Mouse (Mus musculus) mature B cell (primary cell): ENCODE results near the gene Bcl2l15.
"Not testable (repeated sequence)": the region's sequence is repeated elsewhere in the genome, so short reads cannot be mapped to it uniquely, and the experiment has no call there.

Experiments
- in situ Hi-C: fragments of 300-500 bp; cut with MboI; formaldehyde crosslinking; loops from 2 replicates; pipeline ENCODE4 v1.14.3; 2019

Bcl2l15 gene

DNA sequence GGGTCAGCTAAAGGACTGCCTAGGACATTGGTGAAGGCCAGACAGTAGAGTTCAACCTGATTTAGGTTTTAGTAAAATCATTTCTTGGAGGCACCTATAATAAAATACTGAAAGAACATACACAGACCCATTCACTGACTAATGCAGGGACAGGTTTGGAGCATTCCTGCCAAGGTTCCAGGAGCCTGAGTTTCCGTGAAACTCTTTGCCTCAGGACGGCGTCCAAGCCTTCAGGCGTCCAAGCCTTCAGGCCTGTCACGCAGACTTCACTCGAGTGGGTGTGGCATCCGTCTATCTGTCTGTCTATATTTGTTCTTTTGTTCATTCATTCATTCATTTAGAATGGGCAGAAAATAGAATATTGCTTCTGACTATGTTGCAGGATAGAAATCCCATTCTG lies 1.3 kb upstream of the Bcl2l15 start:
- in situ Hi-C loops = no loop called here

DNA sequence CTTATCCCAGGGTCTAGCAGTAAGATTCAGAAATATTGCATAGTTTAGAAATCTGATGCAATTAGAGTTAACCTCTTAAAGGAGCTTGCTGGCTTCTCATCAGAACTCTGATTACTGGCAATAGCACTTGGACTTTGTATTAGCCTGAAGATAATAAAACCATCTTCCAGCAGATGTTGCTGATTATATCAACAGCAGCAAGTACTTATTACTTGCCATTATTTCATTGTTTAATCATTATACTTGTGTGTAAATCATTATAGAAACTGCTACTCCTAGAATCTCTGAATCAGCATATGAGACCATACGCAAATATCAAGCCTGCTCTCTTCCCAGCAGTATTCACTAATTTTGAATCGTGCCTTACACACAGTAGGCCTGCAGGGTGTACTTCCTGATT lies 1.6 kb downstream of the Bcl2l15 start:
- in situ Hi-C loops = no loop called here

DNA sequence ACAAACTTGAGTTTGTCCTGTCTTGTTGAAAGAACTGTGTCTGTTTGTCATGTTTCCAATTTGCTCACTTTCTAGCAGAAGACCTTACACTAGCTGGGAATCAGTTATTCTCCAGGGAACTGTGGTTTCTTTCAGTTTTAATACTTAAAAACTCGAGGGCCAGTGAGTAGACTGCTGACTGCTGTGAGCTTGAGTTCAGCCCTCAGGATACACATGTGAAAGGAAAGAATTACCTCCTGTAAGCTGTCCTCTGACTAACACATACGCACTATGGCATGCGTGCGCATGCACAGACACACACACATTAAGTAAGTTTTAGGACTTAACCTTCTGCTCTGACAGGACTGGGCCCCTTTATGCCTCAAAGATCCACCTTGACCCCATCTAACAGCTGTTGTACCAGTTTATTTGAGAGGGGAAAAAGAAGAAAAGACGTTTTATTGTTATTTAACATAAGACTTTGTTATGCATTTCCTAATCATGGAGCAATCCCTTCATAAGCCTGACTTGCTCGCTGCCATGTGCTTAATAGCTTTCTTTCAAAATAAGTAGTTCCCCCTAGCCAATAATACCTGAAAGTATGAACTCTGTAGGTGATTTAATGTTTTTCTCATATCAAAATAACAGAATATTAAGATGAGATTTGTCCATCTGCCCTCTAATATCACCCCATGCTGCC lies 3.0 kb downstream of the Bcl2l15 start:
- in situ Hi-C loops = no loop called here

DNA sequence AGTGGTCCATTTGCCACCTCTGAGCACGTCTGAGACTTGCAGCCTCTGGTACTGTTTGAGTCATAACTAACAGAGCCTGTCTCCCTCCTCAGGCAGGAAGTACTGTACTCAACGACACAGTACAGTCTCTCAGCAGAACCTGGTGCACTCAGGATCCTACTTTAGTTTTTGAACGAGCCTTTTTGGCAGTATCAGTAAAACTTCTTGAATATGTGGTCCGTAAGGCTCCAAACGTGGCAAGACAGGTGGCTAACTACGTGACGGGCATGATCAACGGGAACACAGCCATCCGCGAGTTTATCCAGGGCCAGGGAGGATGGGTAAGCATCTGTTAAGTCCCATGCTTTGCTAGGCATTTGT lies 3.5 kb downstream of the Bcl2l15 start:
- in situ Hi-C loops = no loop called here

DNA sequence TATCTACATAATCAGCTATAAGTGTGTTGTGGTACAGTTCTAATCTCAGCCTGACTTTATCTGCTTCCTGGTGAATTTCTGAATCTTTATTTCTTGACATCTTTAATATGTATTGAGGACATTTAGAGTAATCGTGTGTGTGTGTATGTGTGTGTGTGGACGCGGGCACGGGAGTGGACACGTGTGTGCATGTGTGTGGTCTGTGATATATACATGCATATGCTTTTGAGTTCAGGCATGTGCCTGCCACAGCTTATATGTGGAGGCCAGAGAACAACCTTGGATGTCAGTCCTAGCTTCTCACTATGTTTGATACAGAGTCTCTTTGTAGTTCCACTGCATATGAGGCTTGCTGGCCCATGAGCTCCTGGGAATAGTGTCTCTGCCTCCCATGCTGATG lies 4.1 kb downstream of the Bcl2l15 start:
- in situ Hi-C loops = no loop called here

DNA sequence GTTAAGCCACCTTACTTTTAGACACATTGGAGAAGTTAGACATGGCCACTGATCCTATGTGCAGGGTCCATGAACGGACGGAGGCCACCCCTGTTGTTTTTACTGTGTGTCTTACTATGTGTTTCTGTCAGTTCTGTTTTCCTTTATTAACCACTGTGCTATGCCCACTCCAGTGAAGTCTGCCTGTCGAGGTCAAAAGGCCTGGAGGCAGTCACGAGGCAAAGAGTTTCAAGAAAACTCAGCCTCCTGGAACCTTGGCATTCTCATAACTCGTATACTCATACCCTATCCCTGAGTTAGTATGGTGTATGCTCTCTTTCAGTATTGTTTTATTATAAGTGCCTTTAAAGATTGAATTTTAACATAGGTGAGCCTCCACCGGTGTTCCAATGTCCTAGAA lies 7.3 kb downstream of the Bcl2l15 start:
- in situ Hi-C loops = no loop called here

DNA sequence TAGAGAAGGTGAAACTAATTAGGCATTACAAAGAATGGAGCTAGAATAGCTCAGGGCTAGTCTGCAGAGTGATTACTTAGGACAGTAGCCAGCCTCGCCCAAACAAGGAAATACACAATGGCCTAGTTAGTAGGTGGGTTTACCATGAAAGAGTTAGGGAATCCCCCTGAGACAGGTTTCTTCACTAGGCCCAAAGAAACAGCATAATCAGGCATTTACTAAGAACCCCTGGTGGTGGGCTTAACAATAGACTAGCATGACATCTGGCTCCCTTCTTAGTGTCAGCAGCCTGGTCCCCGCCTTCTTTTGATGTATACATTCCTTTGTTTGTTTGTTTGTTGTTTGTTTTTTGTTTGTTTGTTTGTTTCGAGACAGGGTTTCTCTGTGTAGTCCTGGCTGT lies 7.8 kb downstream of the Bcl2l15 start:
- in situ Hi-C loops = not testable (repeated sequence)

DNA sequence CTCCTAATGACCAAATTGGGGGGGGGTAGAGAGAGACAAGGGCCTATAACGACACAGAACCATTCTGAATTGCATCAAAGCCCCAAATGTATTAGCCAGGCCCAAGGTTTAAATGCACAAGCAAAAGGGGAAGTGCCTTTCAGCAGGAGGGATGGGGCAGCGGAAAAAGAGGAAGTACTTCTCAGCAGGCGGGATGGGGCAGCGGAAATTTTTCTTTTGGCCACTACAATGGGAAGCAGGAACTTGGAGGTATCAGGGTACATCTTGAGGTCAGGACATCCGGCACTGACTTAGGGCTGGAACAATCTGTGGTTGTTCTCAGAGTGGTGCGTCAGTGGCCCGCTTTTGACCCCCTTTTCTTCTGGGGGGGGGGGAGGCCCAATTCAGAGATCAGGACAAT lies 8.5 kb downstream of the Bcl2l15 start:
- in situ Hi-C loops = not testable (repeated sequence)

DNA sequence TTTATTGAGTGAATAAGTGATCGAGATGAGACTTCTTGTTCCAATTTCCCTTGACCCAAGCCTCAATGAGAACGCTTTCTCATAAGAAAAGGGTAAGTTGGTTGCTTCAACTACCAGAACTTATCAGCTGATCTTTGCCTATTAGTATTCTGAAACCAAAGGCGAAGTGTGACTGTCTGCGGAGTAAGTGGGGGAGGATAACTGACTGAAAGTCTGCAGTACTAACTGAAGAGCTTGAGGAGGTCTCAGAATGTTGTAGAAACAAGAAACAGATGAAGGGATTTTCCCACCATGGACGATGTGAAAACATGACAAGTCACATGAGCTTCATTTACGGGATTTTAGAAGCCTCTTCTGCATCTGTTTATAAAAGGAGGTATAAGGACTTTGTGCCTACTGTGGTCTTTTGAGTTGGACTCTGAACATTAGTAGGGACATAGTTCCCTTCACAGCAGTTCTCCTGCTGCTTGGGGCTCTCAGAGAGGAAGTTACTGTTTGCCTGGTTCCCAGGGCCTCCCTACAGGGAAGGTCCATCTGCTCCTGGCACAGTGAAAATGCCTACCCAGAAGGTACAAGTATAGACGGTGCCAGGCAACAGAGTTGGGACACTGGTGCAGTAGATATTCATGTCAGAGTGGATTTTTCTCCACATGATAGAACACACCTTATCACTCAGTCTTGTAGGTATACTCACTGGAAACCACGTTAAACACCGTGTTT lies 18.4 kb downstream of the Bcl2l15 start:
- in situ Hi-C loops = no loop called here

DNA sequence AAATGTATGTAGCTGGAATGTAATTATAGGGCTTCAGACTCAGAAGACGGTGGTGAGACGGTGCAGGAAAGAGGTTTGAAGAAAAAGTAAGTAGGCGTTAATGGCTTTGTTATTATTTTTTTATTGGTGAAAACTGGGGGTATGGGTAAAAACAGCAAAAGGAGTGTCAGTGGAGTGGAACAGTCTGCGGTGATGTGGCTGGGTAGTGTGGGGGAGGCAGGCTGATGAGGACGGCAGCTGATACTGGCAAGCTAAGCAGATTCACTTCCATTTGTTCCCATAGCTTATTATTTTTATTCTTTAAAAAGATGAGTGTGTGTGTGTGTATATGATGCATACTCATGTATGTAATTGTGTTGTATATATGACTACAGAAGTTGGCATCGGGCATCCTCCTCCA lies 19.1 kb downstream of the Bcl2l15 start:
- in situ Hi-C loops = no loop called here

DNA sequence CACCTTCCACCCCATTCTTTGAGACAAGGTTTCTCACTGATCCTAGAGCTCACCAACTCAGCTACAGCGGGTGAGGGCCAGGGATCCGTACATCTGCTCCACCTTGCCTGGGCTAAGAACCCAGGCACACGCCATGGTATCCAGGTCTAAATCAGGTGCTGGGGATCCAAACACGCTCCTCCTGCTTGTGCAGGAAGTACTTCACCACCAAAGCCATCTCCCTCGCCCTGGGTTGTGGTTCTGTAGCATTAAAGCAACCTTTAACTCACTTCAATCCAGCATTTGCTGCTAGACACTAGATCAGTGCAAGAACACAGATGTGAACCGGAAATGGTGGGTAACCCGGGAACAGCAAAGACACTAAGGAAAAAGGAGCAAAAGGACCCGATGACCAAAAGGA lies 19.5 kb downstream of the Bcl2l15 start:
- in situ Hi-C loops = no loop called here

DNA sequence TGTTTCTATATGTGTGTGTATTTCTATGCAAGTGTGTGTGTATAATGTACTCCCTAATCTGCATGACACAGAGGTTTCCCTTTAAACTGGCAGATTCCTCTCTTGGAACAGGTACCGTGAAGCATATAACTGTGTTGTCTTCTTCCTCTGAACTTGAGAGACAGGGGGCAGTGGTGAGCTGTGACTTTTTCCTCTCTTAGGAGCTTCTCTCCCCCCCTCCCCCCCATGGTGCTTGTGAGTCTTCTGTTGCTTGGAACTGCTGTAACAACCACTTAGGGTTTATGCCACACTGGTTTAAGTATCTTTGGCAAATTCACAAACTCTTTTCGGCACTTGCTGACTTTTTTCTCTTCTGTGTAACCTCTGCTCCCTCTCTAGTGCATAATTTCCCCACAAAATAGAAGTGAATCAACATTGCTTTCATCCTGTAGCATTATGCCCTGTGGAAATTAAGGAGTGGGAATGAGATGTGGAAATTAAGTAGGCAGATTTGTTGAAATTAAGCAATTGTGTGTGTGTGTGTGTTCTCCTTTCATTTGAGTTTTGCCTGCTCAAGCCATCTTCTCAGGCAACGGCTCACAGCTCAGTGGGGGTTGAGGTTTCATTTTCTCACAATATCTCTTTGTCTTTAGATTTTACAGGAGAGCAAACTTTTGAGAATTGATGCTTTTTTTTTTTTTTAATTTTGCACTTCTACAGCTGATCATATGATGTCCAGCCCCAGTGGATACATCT lies 20.3 kb downstream of the Bcl2l15 start:
- in situ Hi-C loops = no loop called here

DNA sequence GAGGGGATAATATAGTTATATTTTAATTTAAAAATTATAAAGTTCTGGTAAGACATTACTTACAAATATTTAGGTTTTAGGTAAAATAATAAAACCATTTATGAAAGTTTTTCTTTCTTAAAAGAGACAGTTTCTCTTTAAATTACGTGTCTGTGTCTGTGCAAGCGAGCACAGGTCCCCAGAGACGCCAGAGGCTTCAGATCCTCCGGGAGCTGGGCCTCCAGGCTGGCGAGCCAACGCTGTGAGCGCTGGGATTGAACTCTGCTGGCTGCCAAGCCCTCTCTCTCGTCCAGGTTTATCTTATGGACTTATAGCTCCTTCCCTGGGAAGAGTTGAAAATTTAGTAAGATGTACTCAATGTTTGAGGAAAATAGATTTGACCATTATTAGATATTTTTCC lies 21.4 kb downstream of the Bcl2l15 start:
- in situ Hi-C loops = no loop called here

DNA sequence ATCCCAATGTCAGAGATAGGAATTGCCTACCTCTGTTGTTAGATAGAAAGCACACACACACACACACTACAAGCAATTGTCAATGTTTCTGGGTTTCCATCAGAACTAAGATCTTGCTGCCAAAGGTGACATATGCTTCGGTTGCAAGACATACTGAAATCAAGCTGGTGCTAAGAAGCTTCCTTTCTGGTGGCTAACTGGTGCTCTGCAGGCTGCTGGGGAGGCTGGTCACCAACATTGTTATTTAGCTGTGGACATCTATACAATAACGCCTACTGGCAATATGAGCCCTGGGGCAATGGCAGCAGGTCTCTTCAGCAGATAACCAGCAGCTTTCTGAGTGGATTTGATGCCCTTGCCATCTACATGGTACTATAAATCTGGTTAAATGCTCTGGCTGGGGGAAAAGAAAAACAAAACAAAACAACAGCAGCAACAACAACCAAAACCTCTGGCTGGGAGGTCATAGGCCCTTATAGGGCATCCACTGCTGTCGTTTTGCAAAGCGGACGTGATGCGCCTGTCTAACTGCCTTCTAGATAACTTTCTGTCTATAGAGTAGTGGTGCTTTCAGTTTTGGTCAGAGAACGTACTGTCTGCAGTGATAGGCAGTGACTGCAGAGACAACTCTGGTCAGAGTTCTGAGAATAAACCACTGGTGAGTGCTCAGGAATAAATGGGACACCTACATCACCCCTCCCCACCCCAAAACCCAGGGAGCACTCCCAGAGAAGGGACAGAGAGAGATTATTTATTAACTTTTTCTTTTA lies 24.8 kb downstream of the Bcl2l15 start:
- in situ Hi-C loops = no loop called here

DNA sequence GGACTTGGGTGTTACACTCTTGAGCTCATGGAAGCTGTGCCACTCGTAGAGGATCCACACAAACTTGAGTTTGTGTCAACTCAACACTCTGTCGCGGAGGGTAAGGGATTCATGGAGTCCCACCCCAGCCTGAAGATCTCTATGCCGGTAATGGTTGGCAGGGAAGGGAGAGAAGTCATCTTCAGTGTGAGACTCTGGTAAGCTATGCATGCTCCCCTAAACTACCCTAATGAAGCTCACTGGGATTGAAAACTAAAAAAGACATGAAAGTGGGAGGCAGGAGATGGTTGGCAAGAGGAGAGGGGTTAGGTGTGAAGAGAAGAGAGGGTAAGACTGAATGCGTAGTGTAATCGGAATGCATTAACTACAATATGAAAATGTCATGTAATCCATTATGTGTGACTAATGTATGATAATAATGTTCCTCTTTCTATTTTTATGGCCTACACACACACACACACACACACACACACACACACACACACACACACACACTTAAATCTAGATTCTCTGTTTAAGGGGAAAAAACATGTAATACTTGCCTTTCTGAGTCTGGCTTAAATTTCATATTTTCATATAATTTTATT lies 25.7 kb downstream of the Bcl2l15 start:
- in situ Hi-C loops = no loop called here

DNA sequence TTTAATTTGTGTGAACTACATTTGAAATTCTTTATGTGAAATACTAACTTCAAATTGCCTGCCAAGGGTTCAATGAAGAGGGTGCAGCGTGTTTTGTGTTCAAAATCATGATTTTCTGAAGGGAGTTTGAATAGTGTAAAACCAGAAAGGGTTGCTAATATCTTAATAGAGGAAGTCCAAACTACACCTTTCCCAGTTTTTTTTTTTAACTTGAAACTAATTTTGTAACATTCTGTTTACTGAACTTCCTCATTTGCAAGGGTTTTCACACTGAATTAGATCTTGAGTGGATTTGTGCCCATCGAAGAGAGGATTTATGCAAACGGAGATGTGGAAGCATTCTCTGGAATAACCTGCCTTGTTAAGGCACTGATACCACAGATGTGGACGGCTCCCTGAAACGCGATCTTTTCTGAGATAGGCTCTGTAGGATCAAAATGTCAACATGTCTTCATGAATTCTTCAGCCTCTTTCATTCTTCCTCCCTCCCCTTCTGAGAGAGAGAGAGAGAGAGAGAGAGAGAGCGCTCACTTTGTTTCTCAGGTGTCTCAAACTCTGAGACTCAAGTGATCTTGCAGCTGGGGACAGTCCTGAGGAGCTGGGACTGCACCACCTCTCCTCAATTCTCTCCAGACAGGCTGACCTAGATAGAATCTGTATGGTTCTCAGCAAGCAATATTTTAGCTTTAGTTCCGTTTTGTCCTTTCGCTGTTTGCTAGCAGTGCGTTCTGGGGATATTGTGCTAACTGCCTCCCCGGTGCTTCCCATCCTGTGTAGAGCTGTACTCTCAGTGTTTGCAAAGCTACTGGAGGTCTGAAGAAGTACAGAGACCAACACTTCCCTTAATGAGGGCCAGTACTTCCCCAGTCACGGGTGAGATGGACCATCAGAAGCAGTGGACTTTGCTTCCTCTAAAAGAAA lies 26.7 kb downstream of the Bcl2l15 start, which contains the start of gene Ptpn22:
Gene Ptpn22, plus strand, starts transcription at position 915 of the 921 bp plus-strand sequence.
- in situ Hi-C loops = no loop called here

DNA sequence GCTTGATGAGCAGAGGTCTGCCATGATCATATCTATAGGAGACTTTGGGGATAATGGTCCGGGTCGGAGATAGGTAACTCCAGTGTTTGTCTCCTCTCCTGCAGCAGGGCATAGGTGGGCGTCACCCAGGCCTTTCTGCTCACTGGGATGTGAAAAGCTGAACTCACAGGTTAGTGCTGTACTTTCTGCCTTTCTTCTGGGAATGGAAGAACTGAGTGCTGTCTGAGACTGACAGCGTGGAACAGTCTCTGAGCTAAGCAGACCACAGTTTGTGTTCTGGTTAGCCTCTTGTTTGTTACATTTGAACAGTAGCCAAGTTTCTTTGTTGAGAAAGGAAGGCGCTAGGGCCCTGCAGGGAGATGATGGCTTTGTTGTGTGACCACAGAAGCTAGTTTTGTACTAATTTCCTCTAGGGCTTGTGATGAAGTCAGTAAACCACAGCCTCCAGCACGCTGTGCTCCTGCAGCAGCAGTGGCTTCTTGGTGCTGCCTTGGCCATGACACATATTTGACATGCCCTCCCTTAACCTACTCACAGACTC lies 27.5 kb downstream of the Bcl2l15 start:
- in situ Hi-C loops = no loop called here

DNA sequence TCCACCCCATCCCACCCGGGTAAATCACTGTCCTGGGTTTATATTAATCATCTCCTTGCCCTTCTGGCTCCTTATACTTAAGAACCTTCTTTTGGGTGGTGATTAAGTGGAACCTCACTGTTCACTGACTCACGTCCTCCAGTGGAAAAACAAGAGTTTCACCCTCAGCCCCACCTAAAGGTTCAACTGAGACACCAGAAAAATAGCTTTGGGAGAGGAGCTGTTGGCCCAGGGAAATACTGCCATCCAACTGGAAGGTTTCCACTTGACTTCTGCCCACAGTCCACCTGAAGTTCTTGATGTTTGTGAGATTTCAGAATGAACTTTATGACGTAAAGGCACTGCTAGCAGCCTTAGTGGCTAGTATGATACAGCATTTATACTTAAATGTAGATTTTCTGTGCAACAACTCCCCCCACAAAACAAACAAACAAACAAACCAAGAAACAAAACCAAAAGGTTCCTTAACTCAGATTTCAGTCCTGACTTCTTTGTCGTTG lies 30.4 kb downstream of the Bcl2l15 start:
- in situ Hi-C loops = no loop called here

DNA sequence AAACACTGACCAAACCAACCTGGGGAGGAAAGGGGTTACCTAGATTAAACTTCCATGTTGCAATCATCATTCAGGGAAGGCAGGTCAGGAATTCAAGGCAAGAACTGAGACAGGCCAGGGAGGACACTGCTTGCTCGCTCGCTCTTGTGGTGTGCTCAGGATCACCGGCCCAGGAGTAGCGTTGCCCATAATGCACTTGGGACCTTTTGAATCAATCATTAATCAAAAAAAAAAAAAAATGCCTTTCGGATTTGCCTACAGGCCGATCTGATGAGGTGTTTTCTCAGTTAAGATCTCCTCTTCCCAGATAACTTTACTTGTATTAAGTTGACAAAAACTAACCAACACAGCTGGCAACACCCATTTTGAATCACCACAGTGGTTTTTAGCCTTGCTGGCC lies 31.8 kb downstream of the Bcl2l15 start:
- in situ Hi-C loops = no loop called here

DNA sequence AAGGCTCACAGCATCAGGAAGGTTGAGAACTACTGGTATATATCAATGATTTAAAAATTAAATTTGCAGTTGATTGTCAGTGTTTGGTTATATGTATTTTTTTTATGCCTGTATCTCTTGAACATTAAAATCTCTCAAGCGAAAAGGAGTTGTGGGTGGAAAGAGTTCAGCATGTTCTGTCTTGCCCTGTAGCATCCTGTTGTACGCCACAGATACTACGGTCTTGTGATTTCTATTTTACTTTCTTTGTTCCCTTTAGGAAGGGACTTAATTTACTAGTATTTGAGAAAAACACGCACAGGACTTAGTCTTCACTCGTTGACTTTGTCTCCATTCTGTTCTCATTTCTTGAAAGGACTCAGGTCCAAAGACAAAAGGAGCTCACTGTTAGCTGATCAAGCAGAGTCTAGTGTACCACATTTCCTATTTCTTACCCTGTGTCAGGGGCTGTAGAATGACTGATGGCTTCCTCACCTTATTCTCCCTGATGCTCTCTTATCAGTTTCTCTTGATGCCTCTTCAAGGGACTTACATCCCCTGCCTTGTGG lies 35.1 kb downstream of the Bcl2l15 start:
- in situ Hi-C loops = no loop called here
